Mouse (Mus musculus) right cerebral cortex, postnatal 25 days (tissue): ENCODE measurements at regions not wholly inside any gene's neighbourhood (a gene's known extent, or its start where the extent isn't known, plus 50 kb on each side); places are given as distances from the start of the nearest gene placed in this dataset.

Experiments
- DNase-seq: peaks from one replicate; pipeline ENCODE4 v3.0.0; 2022

DNA sequence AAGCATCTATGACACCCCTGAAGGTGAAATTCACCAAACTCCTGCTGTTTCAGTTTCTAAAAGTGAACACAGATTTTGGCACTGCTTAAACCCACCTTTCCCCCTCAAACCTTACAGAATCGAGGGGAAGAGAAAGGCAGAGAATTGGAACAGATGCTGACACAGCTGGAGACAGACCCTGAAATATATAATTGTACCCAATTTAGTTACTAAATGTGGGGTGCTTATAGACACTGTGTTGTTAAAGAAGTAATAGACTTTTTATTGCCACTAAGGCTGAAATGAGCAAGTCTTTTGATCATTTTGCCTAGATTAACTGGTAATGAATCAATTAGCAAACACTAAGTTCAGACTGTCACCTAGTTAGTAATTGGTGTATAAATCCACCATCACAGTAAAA lies 341.8 kb upstream of the Fam98a start:
- DNase-seq: no peak

DNA sequence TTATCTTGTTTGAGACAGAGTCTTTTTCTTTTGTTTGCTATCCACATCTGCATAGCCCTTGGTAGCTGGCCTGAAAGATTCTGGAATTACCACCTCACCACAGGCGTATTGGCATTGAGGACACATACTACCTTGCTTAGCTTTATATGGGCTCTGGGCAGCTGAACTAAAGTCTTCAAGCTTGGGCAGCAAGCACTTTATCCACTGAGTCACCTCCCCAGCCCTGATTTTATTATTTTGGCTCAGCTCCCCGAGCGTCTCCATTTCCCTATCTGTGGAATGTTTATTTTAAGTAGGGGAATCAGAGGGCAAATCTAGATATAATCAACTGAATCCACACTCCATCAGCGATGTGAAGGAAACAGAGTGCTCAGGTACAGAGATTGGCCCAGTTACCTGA lies 340.4 kb upstream of the Fam98a start:
- no peak for DNase-seq

DNA sequence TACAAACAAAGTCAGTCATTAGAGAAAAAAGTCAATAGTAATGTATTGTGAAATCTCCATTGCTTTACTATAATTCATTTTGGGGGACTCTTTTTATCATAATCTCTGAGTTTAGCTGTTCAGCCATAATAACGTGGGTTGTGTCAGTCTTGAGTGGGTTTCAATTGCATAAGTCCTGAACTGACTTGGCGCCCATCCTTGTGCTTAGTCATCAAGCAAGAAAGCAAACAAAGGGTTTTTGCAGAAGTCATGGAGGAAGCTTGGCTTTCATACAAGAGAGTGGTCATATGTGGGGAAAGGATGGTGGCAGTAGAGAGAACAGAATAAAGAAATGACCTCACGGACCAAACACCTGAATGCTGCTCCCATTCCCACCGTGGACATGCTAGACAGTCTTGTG lies 339.8 kb upstream of the Fam98a start:
- no peak for DNase-seq

DNA sequence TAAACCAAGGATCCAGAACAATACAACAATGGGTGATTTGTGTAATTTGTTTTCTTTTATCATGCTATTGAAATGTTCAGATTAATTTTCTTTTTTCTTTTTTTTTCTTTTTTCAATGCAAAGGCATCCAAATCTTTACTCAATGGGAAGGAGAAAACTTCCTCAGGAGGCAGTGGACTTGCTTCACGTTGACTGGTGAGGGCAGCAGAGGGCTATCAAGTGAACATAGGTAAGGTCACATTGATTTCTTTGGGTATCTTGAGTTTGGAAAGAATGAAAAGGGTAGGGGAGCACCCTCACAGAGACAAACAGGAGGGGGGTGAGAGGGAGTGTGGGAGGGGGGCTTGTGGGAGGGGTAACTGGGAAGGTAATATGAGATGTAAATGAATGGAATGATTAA lies 326.1 kb upstream of the Fam98a start:
- DNase-seq: no peak

DNA sequence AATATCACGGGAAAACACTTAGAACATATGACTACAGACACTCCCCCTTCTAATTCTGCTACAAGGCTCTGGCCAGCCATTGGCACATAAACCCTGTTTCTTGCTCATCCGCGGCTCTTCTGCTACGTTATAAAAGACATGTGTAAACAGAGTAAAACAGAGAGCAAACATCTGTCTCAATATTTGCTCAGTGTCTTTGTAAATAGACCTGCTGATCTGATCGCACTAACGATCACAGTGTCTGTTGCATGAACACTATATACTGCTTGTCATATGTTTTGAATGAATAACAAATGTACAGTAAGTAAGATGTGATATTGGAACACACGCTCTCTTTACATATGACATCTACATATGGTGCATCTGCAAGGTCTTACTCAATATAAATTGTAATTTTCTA lies 325.1 kb upstream of the Fam98a start:
- DNase-seq: no peak

DNA sequence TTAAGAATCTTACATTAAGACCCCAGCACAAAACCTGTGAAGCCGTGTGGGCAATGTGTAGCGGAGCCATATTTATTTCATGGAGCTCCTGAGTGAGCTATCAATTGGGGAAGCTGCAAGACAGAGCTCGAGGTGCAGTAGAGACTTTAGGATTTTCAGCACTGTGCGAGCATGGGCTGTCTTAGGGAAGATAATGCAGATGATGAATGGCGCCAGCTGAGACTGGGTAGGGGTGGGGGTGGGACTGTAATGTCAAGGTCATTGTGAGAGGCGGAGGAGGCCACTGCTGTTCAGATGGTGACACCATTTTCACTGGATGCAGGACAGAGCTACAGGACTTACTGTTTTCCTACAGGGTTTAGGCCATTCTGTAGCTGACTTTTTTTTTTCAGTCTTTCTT lies 322.8 kb upstream of the Fam98a start:
- DNase-seq: no peak

DNA sequence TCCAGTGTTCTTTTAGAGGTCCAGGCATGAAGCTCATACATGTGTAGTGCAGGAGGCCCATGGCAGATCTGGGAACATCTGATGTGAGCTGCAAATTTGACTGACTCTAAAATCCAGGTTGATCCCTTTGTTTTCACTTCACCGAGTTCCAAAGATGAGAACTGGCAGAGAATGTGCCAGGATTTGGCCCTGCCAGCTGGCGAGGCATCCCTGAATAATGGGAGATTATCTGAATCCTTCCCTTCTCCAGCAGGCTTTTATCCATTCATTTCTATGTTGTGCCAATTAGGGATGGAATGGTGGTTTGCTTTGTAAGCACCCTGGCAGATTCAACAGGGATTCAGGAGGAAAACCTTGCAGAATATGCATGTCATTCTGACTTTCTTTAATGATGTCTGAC lies 318.7 kb upstream of the Fam98a start:
- no peak for DNase-seq

DNA sequence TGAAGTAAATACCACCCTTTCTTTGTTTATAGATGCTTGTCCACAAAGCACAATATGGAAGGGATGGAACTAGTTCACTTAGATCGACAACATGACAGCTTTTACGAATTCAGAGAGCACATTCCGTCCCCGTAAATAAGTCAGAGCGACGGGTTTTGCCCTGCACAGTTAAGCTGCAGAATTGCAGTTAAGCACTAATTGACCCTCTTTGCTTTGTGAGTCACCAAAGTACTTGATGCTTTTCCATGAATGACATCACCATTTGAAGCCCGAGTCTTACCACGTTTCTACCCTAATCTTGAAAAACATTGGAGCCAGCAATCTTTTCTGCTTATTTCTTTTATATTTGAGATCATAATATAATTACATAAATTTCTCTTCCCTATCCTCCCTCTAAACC lies 305.3 kb upstream of the Fam98a start:
- no peak for DNase-seq

DNA sequence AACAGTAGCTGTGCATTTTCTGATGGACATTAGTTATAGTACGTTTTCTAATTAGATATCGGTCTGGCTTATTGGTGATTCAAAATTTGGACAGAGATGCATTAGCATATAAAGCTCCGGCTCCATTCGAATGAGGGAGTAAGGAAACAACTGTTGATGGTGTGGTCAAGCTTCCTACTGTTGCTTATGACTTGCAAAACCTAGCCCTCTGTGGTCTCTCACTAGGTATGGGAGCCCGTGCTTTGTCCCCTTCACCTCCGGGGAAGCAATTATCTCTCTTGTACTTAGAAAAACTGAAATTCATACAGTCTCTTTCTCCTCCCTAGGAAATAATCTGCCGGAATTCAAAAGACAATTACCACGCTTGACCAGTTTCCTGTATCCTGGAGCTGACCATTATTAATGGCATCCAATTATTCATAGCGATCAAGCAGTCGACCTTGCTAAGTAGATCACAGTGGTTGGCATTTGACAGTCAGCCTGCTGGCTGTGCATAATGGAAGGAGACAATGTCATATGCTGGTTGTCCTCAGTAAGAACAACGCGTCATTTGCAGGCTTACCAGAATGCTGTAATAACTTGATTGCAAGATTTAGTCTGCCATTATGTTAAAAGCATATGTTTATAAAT lies 264.4 kb upstream of the Fam98a start:
- no peak for DNase-seq

DNA sequence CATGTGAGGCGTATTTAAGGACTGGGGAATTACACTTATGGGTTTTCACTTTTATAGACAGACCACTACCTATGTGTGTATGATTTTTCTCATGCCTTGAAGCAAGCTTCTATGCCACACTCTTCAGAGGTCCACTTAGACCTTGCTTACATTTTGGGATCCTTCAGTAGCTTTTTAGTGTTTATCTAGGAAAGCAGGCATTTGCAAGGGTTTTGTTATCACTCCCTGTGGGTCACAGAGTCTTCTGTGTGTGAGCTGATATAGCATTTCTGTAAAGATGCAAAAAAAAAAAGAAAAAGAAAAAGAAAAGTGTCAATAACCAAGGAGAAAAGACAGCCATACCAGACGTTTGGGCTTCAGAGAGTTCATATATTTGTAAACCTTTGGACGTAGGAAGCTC lies 260.4 kb upstream of the Fam98a start:
- DNase-seq: no peak

DNA sequence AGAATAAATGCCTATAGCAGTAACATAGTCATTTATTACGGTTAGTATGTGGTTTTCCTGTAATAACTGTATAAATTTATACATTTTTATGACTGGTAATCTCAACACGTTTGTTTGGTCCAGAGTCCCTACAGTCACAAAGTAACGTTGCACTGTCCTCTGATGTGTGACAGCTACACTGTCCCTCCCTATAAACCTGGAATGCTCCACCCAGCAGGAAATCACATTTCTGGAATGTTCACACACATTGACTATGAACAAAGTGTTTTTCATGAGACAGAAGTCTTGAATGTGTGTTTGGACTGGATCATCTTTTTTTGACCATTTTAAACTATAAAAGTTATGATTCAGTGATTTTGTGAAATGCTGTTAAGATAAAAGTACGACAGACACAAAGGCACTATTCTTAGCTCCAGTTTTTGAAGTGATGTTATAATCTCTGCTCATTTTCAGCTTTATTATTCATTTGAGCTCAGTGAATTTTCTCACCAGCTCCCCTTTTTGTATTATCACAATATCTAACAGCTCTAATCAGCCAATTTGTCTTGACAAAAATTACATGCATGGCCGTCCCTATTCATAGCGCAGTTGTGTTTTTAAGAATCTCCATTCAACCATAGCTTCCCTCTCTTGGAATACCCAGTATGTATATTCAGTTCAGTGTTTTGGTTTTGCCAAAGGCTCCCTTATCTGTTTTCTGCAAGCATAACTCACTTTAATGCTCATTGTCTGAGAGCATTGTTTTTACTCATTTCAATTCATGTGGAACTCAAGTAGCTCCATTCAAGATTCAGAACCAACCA lies 257.0 kb upstream of the Fam98a start:
- no peak for DNase-seq

DNA sequence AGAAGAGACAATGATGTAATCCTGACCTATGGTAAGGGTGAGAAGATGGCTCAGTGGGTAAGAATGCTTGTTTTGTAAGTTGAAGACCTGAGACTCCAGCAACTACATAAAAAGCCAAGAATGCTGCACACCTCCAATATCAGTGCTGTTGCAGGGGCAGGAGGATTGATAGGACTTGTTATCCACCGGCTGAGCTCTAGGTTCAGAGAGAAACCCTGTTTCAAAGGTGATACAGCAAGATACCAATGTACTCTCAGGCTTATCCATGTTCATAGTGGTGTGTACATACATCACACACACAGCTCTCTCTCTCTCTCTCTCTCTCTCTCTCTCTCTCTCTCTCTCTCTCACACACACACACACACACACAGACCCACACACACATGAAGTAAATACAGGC lies 256.3 kb upstream of the Fam98a start:
- DNase-seq: no peak

DNA sequence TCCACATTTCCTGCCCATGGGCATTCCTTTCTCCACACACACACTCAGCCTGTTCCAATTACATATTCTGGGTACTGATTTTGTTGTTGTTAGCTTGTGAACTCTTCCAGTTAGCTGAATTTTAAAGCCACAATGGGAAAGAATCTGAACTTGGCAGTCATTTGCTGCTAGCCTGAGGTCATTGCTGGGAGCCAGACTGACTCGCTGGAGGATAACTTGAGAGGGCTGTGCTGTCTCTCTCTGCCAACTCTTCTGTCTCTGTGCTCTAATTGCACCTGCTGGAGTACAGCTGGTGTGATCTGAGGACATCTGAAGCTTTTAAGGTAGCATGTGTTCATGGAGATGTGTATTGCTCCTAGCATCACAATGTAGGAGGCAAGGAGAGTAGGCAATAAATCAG lies 252.6 kb upstream of the Fam98a start:
- DNase-seq: no peak

DNA sequence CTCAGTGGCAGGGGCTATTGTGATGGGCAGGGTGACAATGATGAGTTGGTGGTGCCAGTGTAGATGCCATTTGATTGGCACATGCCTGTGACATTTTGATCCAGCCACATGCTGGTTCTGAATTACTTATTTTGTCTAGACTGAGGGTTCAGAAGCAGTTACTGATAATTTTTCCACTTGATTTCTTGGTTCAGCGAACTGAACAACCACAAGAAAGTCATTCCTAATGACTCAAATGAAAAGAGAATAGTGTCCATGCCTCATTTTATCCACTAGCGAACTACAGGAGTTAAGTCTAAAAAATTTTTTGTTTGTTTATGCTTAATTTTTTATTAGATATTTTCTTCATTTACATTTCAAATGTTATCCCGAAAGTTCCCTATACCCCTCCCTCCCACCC lies 244.6 kb upstream of the Fam98a start:
- DNase-seq: no peak

DNA sequence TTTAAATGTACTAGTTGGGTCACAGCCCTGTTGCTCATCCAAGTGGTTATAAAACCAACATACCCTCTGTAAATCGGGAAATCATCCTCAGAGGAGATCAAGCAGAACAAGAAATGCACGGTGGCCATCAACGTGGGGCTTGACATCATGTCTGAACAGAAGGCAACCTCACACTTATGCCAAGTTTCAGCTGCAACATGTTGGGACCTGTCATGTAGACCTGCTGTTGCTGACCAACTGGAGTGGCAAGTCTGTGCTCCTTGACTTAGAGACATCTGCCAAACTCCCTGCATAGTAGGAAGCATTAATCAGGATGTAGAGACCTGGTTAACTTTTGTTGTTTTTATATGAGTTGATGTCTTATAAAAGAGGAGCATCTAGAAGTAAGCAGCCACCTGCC lies 244.0 kb upstream of the Fam98a start:
- DNase-seq: no peak

DNA sequence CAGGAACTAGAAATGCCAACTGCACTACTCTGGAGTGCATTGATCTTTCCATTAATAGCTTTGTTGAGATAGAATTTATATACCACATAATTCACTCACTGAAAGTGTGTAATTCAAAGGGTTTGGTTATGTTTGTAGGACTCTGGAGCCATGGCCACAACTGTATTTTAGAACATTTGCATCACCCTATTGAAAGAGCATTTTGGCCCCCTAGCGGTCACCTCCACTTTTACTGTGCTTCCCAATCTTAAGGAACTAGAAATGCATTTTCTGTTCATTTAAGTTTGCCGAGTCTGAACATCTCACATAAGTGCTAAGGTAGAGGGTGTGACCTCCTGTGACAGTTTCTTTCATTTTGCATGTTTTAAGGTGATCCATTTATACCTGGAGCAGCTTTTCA lies 228.0 kb upstream of the Fam98a start:
- no peak for DNase-seq

DNA sequence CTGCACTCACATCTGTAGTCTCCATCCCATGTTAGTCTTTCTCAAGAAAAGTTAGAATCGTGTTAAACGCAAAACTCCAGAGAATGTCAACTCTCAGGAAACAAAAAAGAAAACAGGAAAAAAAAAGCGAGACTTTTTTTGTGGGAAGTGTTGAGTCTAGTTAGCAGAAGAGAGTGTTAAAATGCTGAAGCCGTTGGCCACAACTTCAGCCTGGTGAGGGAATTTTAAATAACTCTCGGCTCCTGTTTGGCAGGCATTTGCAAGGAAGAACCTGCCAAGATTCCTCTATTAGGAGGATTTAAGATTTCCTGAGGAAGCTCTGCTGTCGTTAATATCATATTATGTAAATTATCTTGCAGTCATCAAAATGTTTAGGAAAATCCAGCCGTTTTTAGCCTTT lies 224.9 kb upstream of the Fam98a start:
- peak; percentile 14 for DNase-seq

DNA sequence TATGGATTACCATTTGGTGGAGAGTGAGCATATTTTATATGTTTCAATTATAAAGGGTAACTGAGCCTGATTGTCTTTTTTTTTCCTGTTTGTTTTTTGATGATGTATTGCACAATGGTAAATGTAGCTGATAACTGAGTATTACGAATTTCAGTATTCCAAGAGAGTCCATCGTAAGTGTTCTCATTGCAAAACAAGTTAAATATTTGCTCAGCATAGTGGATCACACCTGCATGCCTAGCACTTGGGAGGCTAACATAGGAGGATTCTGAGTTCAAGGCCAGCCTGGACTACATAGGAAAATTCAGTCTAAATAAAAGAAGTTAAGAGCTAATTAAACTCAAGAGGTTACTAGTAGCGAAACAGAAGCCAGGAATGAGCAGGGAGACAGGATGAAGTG lies 223.8 kb upstream of the Fam98a start:
- no peak for DNase-seq

DNA sequence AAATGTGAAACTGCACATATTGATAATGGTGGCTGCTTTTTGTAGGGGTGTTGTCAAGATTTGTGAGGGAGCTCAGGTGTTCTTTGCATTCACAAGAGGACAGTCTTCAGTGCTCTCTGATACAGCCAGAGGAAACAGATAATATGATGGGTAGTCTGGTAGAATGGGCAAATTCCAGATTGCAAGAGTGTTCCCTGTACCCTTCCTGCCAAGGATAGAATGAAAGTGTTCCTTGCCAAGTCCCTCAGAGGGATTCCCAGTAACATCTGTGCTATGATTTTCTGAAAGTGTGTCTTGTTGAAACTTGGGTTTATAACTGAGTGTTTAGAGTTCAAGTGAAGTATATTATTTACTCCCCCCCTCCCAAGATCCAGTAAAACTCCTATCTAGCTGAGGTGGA lies 221.1 kb upstream of the Fam98a start:
- DNase-seq: no peak

DNA sequence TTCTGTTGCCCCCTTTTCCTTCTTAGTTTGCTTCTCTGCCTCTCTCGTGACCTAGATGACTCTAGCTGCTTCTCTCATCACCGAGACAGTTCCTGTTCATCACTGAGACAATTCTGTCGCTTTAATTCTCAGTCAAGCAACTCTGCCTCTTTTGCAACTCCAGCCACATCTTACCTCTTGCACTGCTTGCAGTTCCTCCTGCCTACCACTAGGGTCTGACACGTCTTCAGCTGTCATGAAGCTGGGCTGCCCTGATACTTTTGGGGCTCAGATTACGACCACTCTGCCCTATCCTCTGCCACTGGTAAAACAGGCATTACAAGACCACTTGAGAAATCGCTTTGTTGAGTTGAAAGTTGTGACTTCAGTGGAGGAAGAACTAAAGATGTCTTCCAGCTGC lies 216.9 kb upstream of the Fam98a start:
- DNase-seq: no peak

DNA sequence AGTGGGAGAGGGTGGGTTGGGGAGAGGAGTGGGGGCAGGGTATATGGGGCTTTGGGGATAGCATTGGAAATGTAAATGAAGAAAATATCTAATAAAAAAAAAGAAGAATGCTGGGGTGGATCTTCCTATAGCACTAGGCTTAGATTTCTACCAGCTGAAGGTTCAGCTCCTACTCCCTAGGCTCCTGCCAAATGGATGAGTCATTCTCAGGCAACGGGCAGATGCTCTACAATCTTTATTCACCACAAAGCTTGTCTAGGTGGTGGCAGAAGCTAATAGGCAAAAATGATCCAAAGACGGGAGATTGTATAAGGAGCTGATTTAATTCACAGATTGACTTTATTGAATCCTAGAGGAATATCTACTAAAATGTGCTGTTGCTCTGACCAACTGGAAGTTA lies 211.6 kb upstream of the Fam98a start:
- DNase-seq: peak; percentile 46

DNA sequence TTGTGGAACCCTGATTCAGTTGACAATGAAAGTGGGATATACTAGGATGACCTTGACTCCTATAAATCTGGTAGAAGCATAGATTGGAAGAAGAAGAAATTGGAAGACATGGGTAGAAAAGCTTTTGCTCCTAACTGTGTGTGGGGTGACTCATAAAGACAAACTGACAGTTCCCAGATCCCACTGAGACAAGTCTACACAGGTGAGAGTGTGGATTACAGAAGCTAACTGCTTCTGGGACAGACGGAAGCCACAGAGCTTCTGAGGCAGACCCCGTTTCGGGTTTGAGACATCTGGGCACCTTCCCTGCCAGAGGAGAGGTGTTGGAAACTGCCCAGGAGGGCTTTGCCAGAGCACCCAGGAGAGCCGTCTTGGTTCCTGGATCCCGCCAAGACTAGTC lies 204.7 kb upstream of the Fam98a start:
- no peak for DNase-seq

DNA sequence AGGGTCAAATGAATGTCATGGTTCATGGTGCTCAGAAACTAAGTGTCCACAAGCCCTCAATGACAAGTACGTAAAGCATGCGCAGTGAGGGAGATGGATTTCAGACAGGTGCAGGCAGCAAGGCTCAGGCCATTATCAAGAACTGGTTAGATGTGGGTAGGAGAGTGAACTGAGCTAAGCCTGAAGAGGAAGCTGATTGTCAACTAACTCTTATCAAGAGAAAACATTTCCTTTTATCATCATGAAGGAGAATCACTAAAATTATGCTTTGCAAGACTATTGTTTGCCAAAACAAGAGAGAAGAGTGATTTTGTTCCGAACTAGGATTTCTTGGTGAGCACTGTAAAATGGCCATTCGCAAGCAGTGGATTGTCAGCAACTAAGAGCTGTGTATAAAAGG lies 164.7 kb upstream of the Fam98a start:
- no peak for DNase-seq

DNA sequence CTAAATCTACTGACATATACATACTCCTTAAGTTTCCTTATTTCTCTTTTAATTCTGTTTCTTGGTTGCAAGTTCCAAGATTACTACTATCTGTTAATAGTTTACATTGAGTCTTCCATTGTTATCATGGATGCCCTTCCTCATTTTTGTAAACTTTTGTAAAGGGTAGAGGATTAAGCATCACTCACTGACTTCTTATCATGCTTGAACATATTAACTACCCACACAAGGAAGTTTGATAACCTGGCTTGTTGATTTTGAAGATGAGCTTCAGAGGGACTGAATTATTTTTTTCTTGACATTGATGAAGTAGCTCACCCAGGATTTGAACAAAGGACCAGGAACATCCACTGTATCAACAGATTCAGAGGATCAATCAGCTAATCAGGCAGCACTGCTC lies 162.8 kb upstream of the Fam98a start:
- DNase-seq: no peak

DNA sequence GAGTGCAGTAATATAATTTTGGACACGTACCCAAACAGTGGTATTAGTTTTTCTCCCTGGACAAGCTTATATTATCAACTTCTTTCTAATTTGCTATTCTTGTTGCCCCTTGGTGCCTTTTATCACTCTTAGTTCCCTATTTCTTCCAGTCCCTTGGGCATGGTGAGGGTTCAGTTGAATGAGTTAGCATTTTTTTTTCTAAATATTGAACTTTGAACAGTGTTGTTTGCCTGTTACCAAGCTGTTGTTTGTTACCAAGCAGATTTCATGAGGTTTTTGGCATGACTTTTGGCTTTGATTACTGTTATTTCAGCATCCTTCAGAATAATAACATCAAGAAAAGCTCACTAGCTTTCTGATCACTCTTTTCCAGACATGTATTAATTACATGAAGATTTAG lies 162.3 kb upstream of the Fam98a start:
- no peak for DNase-seq
